Mouse (Mus musculus): Measurements from ENCODE around the gene Grk6. TPM values are rescaled to one million over a fixed set of nuclear protein-coding genes. Genes with fewer than 3 reads are reported as not detected.

Grk6 gene
- polyA plus RNA-seq, 1 experiment: 29.1 TPM

DNA sequence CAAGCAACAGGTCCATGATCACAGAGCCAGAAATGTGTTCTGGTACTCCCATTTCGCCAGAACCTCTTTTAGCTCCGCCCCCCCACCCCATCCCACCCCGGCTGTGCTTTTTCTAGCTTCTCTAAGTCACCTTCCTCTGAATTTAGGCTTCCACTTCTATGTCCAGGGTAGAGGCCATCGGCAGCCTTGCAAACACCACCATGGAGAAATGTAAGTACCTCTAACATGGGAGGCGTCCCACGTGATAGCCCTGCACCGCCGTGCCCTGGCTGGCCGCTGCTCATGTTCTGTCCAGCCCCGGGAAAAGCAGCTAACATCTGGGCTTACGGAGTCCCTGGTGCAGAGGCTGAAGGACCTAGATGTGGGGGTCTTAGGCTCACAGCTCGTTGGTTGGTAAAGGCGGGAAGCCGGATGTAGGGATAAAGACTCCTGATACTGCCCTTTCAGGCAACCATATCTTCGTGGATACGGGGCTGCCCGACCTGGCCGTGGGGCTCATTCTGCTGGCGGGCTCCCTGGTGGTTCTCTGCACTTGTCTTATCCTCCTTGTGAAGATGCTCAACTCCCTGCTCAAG lies 36.2 kb upstream of the Grk6 start:
- TF ChIP-seq MAX (IDR thresholded peaks at IDR 0.05; ENCODE audit: low read depth) (no peak), USF1 (IDR thresholded peaks at IDR 0.05; ENCODE audit: low read depth) (no peak), E2F4 (IDR thresholded peaks at IDR 0.05; ENCODE audit: insufficient read depth) (no peak), POLR2A (IDR thresholded peaks at IDR 0.05; ENCODE audit: insufficient read length, low read depth) (no peak), MYOG (IDR thresholded peaks at IDR 0.05; ENCODE audit: control insufficient read depth in 1 of 3, insufficient read depth in 1 of 3, insufficient read length in 2 of 3, low read depth in 2 of 3) (no peak), SRF (IDR thresholded peaks at IDR 0.05; ENCODE audit: control insufficient read depth, insufficient read length, low read depth) (no peak), CEBPB (IDR thresholded peaks at IDR 0.05; ENCODE audit: insufficient read depth, poor library complexity, severe bottlenecking) (no peak), TCF12 (IDR thresholded peaks at IDR 0.05; ENCODE audit: insufficient read depth, poor library complexity, severe bottlenecking) (no peak), REST (IDR thresholded peaks at IDR 0.05; ENCODE audit: insufficient read depth, insufficient read length) (no peak), MYOD1 (IDR thresholded peaks at IDR 0.05; ENCODE audit: control insufficient read depth in 1 of 3, insufficient read length in 2 of 3, low read depth in 2 of 3) (no peak)
- H3K4me3 ChIP-seq: no peak overlapping the region
- no peaks in the 10 kb centered on the region for H3K36me3 ChIP-seq (ENCODE audit: control insufficient read depth, insufficient read depth)
- H3K4me2 ChIP-seq (ENCODE audit: low read depth): no peak overlapping the region
- H3K79me2 ChIP-seq (ENCODE audit: control insufficient read depth, insufficient read depth): no peaks in the 10 kb centered on the region
- no peak overlapping the region for H3ac ChIP-seq (ENCODE audit: control insufficient read depth, insufficient read length)
- peaks cover 13% of the 10 kb centered on the region for H3K27me3 ChIP-seq (ENCODE audit: control insufficient read depth, insufficient read depth, insufficient read length)

- Histone ChIP-seq H3ac (ENCODE audit: control insufficient read depth, insufficient read length) (no peak overlapping the region), H3K27me3 (ENCODE audit: control insufficient read depth, insufficient read depth, insufficient read length) (peaks cover 13% of the 10 kb centered on the region), H3K79me2 (ENCODE audit: control insufficient read depth, insufficient read depth) (no peaks in the 10 kb centered on the region), H3K4me3 (no peak overlapping the region), H3K36me3 (ENCODE audit: control insufficient read depth, insufficient read depth) (no peaks in the 10 kb centered on the region), H3K4me2 (ENCODE audit: low read depth) (no peak overlapping the region)
- no peak for TF ChIP-seq SRF (IDR thresholded peaks at IDR 0.05; ENCODE audit: control insufficient read depth, insufficient read length, low read depth)
- TF ChIP-seq POLR2AphosphoS2 (IDR thresholded peaks at IDR 0.05; ENCODE audit: insufficient read length, low read depth): no peak
- no peak for TF ChIP-seq TCF3 (IDR thresholded peaks at IDR 0.05; ENCODE audit: insufficient read length, low read depth)
- no peak for TF ChIP-seq REST (IDR thresholded peaks at IDR 0.05; ENCODE audit: insufficient read depth, insufficient read length)
- TF ChIP-seq CEBPB (IDR thresholded peaks at IDR 0.05; ENCODE audit: insufficient read depth, poor library complexity, severe bottlenecking): no peak
- TF ChIP-seq TCF12 (IDR thresholded peaks at IDR 0.05; ENCODE audit: insufficient read depth, poor library complexity, severe bottlenecking): no peak
- no peak for TF ChIP-seq MYOD1 (IDR thresholded peaks at IDR 0.05; ENCODE audit: control insufficient read depth in 1 of 3, insufficient read length in 2 of 3, low read depth in 2 of 3)
- TF ChIP-seq USF1 (IDR thresholded peaks at IDR 0.05; ENCODE audit: low read depth): no peak
Measured at GRCm38 (mm10) chr13:55411826-55412225, 33.0 kb upstream of the Grk6 start.

GRCm38 (mm10) chr13:55412643-55413307 lies 32.1 kb upstream of the Grk6 start:
- Histone ChIP-seq H3K4me3 (no peak overlapping the region), H3K4me2 (ENCODE audit: low read depth) (no peak overlapping the region), H3K79me2 (ENCODE audit: control insufficient read depth, insufficient read depth) (no peaks in the 10 kb centered on the region), H3ac (ENCODE audit: control insufficient read depth, insufficient read length) (no peak overlapping the region), H3K36me3 (ENCODE audit: control insufficient read depth, insufficient read depth) (no peaks in the 10 kb centered on the region), H3K27me3 (ENCODE audit: control insufficient read depth, insufficient read depth, insufficient read length) (peaks cover 13% of the 10 kb centered on the region)
- TF ChIP-seq CEBPB (IDR thresholded peaks at IDR 0.05; ENCODE audit: insufficient read depth, poor library complexity, severe bottlenecking): no peak
- TF ChIP-seq E2F4 (IDR thresholded peaks at IDR 0.05; ENCODE audit: insufficient read depth): no peak
- TF ChIP-seq SRF (IDR thresholded peaks at IDR 0.05; ENCODE audit: control insufficient read depth, insufficient read length, low read depth): no peak
- TF ChIP-seq MYOG (IDR thresholded peaks at IDR 0.05; ENCODE audit: control insufficient read depth in 1 of 3, insufficient read depth in 1 of 3, insufficient read length in 2 of 3, low read depth in 2 of 3): no peak
- no peak for TF ChIP-seq POLR2A (IDR thresholded peaks at IDR 0.05; ENCODE audit: insufficient read length, low read depth)
- TF ChIP-seq MYOD1 (IDR thresholded peaks at IDR 0.05; ENCODE audit: control insufficient read depth in 1 of 3, insufficient read length in 2 of 3, low read depth in 2 of 3): no peak
- no peak for TF ChIP-seq POLR2AphosphoS2 (IDR thresholded peaks at IDR 0.05; ENCODE audit: insufficient read length, low read depth)
- no peak for TF ChIP-seq TCF3 (IDR thresholded peaks at IDR 0.05; ENCODE audit: insufficient read length, low read depth)
- TF ChIP-seq MAX (IDR thresholded peaks at IDR 0.05; ENCODE audit: low read depth): no peak
- no peak for TF ChIP-seq REST (IDR thresholded peaks at IDR 0.05; ENCODE audit: insufficient read depth, insufficient read length)
- no peak for TF ChIP-seq USF1 (IDR thresholded peaks at IDR 0.05; ENCODE audit: low read depth)
- TF ChIP-seq TCF12 (IDR thresholded peaks at IDR 0.05; ENCODE audit: insufficient read depth, poor library complexity, severe bottlenecking): no peak

DNA sequence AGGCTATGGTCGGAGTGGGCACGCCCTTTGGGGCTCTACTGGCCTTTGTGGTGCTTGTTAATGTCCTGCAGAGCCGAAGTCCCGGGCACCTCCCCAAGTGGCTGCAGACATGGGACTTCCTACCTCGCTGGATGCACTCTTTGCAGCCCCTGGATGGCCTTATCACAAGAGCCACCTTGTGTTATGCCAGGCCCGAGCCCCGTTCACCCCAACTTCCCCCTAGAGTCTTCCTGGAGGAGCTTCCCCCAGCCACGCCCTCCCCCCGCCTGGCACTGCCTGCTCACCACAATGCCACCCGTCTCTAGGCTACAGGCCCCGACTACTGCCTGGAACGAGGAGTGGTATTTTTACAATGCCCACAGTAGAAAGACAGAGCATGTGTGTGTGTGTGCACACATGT lies 31.5 kb upstream of the Grk6 start:
- H3K4me3 ChIP-seq: no peak overlapping the region
- no peaks in the 10 kb centered on the region for H3K36me3 ChIP-seq (ENCODE audit: control insufficient read depth, insufficient read depth)
- H3K27me3 ChIP-seq (ENCODE audit: control insufficient read depth, insufficient read depth, insufficient read length): peaks cover 8% of the 10 kb centered on the region
- no peak overlapping the region for H3K4me2 ChIP-seq (ENCODE audit: low read depth)
- no peak for TF ChIP-seq REST (IDR thresholded peaks at IDR 0.05; ENCODE audit: insufficient read depth, insufficient read length)
- no peaks in the 10 kb centered on the region for H3K79me2 ChIP-seq (ENCODE audit: control insufficient read depth, insufficient read depth)
- no peak overlapping the region for H3ac ChIP-seq (ENCODE audit: control insufficient read depth, insufficient read length)

- TF ChIP-seq TCF12 (IDR thresholded peaks at IDR 0.05; ENCODE audit: insufficient read depth, poor library complexity, severe bottlenecking) (no peak), MYOD1 (IDR thresholded peaks at IDR 0.05; ENCODE audit: control insufficient read depth in 1 of 3, insufficient read length in 2 of 3, low read depth in 2 of 3) (no peak), E2F4 (IDR thresholded peaks at IDR 0.05; ENCODE audit: insufficient read depth) (no peak), POLR2AphosphoS2 (IDR thresholded peaks at IDR 0.05; ENCODE audit: insufficient read length, low read depth) (no peak)
- Histone ChIP-seq H3K4me3 (no peak within 1 kb of the TSS), H3K36me3 (ENCODE audit: control insufficient read depth, insufficient read depth) (no peaks in the 10 kb centered on the region), H3ac (ENCODE audit: control insufficient read depth, insufficient read length) (no peak within 1 kb of the TSS), H3K4me2 (ENCODE audit: low read depth) (no peak within 1 kb of the TSS), H3K79me2 (ENCODE audit: control insufficient read depth, insufficient read depth) (no peaks in the 10 kb centered on the region), H3K27me3 (ENCODE audit: control insufficient read depth, insufficient read depth, insufficient read length) (peaks cover under 1% of the 10 kb centered on the region)
Measured at GRCm38 (mm10) chr13:55414743-55415380, 30.0 kb upstream of the Grk6 start, which contains the start of gene Pfn3. Gene Pfn3 (minus strand): TSS chr13:55415232.

Measured in myocyte (in vitro differentiated cells).